Mouse (Mus musculus) layer of hippocampus, adult 2 months (tissue): ENCODE results near the gene Pth2. TPM values are rescaled to one million over a fixed set of nuclear protein-coding genes. Genes with fewer than 3 reads are reported as not detected.

Experiments
- DNase-seq, 2 experiments: peaks; one replicate each; pipeline ENCODE4 v3.0.0; 2022; ENCODE audit warnings: low spot score in 2 of 2
- H3K27ac ChIP-seq: fragments of 200-600 bp; 2 replicates; pipeline ENCODE4 v1.8.1; 2022
- H3K4me3 ChIP-seq: fragments of 200-600 bp; 2 replicates; pipeline ENCODE4 v1.8.1; 2022; ENCODE audit warnings: mild to moderate bottlenecking
- CTCF ChIP-seq: fragments of 200-600 bp; conservative IDR thresholded peaks from 2 replicates; pipeline ENCODE4 v1.8.1; 2022; ENCODE audit warnings: antibody characterized with exemption, mild to moderate bottlenecking, moderate library complexity
- long read RNA-seq, 2 experiments: library from polyadenylated mRNA; stranded (forward); transcript quantifications; one replicate each; pipeline ENCODE4 v2.0.0; 2021; ENCODE audit warnings: borderline mapping rate in 2 of 2
- total RNA-seq, 2 experiments: library from RNA; stranded (reverse); gene quantifications; 2 replicates each; pipeline ENCODE4 v1.2.3; 2021

The Pth2 gene
- total RNA-seq: not detected
- long read RNA-seq, experiment 1: 0 reads
- long read RNA-seq, experiment 2: 0 reads

DNA sequence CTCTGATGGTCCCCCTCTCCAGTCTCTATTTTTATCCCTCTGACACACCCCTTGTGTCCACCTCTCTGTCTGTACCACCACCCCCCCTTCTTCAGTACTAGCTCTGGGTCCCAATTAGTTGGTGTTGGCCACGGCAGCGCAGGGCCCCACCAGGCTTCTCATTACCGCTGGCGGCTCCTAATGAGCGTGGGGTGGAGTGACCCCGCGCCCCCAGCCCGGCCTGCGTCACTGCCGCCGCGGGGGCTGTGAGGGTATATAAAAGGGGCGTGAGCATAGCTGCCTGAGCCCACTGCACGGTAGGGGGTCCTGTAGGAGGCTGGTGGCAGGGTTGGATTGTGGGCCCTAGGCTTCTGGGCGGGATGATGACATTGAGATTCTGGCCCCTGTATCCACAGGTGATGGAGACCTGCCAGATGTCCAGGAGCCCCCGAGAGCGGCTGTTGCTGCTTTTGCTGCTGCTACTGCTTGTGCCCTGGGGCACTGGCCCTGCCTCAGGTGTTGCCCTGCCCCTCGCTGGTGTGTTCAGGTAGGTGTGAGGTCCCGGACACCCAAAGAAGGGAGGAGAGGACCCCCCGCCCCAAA lies at the start of gene Pth2:
TSS of gene Pth2 (plus strand) at position 100 of the 582 bp plus-strand sequence.
- no peak within 1 kb of the TSS; the same call in 1 of the 2 replicates for H3K4me3 ChIP-seq
- H3K27ac ChIP-seq: no peak within 1 kb of the TSS
- no peak for TF ChIP-seq CTCF
- DNase-seq: no peak

- TF ChIP-seq CTCF: no peak
Measured at GRCm38 (mm10) chr7:45131850-45132249, 48.9 kb upstream of the Pth2 start.

GRCm38 (mm10) chr7:45133446-45134159 lies 47.2 kb upstream of the Pth2 start:
- no peak overlapping the region for H3K27ac ChIP-seq
- DNase-seq: no peak
- no peak overlapping the region for H3K4me3 ChIP-seq
- peak; percentile 59 for TF ChIP-seq CTCF

More at GRCm38 (mm10) chr7:45131850-45132249, 48.9 kb upstream of the Pth2 start:
- H3K4me3 ChIP-seq: no peak overlapping the region
- no peak overlapping the region for H3K27ac ChIP-seq
- DNase-seq: no peak

- no peak for TF ChIP-seq CTCF
- no peak for DNase-seq
Measured at GRCm38 (mm10) chr7:45134544-45135026, 46.2 kb upstream of the Pth2 start.

DNA sequence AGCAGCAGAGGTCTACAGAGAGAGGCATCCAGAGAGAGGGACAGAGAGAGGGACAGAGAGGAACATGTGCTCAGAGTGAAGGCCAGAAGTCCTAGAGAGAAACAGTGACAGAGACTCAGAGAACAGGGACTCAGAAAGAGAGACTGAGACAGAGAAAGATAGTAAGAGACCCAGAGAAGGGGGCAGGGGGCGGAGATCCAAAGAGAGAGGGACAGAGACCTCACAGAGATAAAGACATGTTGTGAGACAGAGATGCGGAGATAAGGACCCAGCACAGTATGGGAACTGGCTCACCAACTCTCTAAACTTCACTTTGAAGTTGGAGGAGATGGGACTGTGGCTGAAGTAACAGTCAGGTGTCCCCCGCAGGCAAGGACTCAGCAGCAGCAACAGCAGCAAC lies 45.4 kb upstream of the Pth2 start:
- no peak overlapping the region; the same call in 1 of the 2 replicates for H3K27ac ChIP-seq
- TF ChIP-seq CTCF: no peak
- H3K4me3 ChIP-seq: peak overlapping the region; percentile 72
- no peak for DNase-seq

More at GRCm38 (mm10) chr7:45134544-45135026, 46.2 kb upstream of the Pth2 start:
- Histone ChIP-seq H3K4me3 (no peak overlapping the region), H3K27ac (no peak overlapping the region)

GRCm38 (mm10) chr7:45135993-45136567 lies 44.7 kb upstream of the Pth2 start, which contains the start of the genes Gm45713 and Flt3l:
Gene Gm45713 (minus strand): TSS chr7:45136231.
Gene Flt3l (minus strand): TSS chr7:45136432.
- peak within 1 kb of the TSS; percentile 81 for H3K27ac ChIP-seq
- peak; percentile 87 to 88 for DNase-seq
- peak within 1 kb of the TSS; percentile 72 for H3K4me3 ChIP-seq
- peak; percentile 99 for TF ChIP-seq CTCF

GRCm38 (mm10) chr7:45137171-45138006 lies 43.4 kb upstream of the Pth2 start:
- H3K27ac ChIP-seq: no peak overlapping the region
- no peak overlapping the region for H3K4me3 ChIP-seq
- TF ChIP-seq CTCF: no peak
- DNase-seq: no peak

DNA sequence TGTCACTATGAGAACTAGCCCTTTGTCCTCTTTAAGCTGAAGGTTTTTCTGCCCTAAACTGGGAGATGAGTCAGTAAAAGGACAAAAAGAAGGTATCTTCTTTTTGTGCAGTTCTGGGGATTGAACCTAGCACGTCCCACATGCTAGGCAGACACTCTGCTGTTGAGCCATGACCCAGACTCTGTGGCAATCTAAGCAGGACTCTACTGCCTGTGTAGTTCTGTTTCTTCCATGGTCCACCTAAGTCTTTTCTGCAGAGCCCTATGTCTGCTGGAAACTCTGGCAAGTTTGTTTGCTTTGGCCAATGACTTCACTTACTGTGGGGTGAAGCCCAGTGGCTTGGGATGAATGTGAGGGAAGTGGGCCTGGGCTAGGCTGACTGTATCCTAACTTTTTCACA lies 42.4 kb upstream of the Pth2 start:
- TF ChIP-seq CTCF: no peak
- H3K4me3 ChIP-seq: no peak overlapping the region
- no peak for DNase-seq
- no peak overlapping the region for H3K27ac ChIP-seq

DNA sequence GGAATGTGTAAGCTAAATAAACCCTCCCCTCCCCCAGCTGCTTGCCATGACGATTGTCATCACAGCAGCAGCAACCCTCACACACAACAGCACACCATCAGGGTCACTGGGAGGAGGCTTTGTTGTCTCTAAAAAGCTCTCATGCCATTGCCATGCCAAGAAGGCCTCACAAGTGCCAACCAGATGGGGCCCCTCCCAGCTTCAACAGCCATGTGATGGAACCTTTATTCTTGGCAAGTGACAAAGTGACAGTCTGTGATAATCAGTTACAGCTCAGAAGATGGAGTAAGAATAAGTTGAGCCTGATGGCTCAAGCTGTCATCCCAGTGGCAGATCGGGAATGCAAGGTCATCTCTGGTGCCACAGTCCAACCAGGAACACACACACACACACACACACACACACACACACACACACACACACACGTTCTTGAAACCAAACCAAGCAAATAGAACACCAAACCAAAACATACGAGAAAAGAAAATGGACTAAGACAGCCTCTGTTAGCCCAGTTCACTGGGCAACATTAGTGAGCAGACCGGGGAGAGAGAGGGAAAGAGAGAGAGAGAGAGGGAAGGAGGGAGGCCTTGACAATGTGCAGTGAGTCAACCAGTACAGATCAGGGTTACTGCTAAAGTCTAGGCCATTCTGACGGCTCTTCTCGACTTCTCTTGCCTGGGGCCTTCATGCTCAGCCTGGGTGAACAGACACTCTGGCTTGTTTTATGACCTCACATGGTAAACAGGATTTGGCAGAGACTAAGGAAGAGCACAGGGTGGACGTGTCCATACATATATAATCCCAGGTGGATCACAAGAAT lies 40.7 kb upstream of the Pth2 start:
- DNase-seq: no peak
- no peak overlapping the region for H3K4me3 ChIP-seq
- H3K27ac ChIP-seq: no peak overlapping the region
- no peak for TF ChIP-seq CTCF

- no peak for DNase-seq
- H3K4me3 ChIP-seq: no peak overlapping the region
- TF ChIP-seq CTCF: no peak
- H3K27ac ChIP-seq: no peak overlapping the region
Measured at GRCm38 (mm10) chr7:45141319-45141718, 39.5 kb upstream of the Pth2 start.

- no peak overlapping the region for H3K4me3 ChIP-seq
- TF ChIP-seq CTCF: no peak
- DNase-seq: no peak
- H3K27ac ChIP-seq: no peak overlapping the region
Measured at GRCm38 (mm10) chr7:45141914-45142313, 38.9 kb upstream of the Pth2 start.
